Mouse (Mus musculus): ENCODE measurements at regions not wholly inside any gene's neighbourhood (a gene's known extent, or its start where the extent isn't known, plus 50 kb on each side); places are given as distances from the start of the nearest gene placed in this dataset.

DNA sequence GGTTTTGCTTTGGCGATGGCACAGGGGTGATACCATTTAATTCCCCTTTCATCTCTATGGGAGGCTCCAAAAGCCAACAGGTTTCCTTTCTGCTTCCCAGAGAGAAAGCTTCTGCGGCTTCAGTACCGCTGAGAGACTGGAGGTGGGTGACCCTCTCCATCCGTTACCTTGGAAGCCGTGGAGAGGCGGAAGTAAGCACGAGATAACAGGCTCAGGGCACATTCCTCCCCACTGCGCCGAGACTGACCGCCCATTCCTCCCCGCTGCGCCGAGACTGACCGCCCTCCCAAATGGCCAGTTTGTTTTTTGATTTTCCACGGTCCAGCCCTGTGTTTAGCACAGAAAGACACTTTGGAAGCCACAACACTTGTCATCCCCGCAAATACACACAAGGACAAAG, 55.4 kb upstream of the Olig2 start:
- no peak for TF ChIP-seq CTCF (IDR thresholded peaks at IDR 0.05; ENCODE audit: low read depth, low read length)
- TF ChIP-seq TAL1 (conservative IDR thresholded peaks at IDR 0.05; ENCODE audit: low read depth, low read length) = no peak
- TF ChIP-seq GATA1 (IDR thresholded peaks at IDR 0.05; ENCODE audit: borderline replicate concordance, low read length) = no peak

Measured in G1E (cell line).